Mouse (Mus musculus): ENCODE results near the gene Agxt2. TPM values are rescaled to one million over a fixed set of nuclear protein-coding genes. Genes with fewer than 3 reads are reported as not detected.

Agxt2 gene
- polyA plus RNA-seq, 1 experiment from 2014 or later: not detected

DNA sequence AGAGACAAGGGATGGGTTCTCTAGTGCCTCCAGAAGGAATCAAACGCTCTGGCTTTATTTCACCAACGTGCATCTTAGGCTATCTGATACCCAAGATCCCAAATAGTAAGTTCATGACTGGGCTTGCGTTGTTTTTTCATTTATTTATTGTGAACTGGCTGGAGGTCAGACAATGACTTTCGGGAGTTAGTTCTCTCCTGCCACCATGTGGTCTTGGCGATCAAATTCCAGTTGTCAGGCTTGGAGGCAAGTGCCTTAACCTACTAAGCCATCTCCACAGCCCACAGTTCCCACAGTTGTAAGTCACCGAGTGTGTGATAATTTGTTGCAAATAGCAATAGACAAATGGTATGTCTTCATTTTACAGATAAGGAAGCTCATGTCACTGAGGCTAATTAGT is 81.6 kb downstream of the Agxt2 start:
- no peaks in the 10 kb centered on the region; the same call in 1 of the 2 replicates for H3K36me3 ChIP-seq (ENCODE audit: control insufficient read depth, insufficient read depth, low read length)
- H3K9me3 ChIP-seq (ENCODE audit: control insufficient read depth, low read length): no peaks in the 10 kb centered on the region
- no peak overlapping the region for H3K9ac ChIP-seq (ENCODE audit: low read length)
- no peak overlapping the region for H3K27ac ChIP-seq (replicated peaks)
- ATAC-seq (ENCODE audit: low FRiP score, low TSS enrichment) (no peak), DNase-seq (ENCODE audit: low spot score) (no peak)
- no peak overlapping the region for H3K4me3 ChIP-seq (ENCODE audit: low read depth, low read length)
- no peaks in the 10 kb centered on the region for H3K4me1 ChIP-seq (replicated peaks; ENCODE audit: control insufficient read depth, insufficient read depth)
- no peak overlapping the region for H3K4me2 ChIP-seq (replicated peaks; ENCODE audit: low read depth)
- H3K27me3 ChIP-seq (ENCODE audit: control insufficient read depth, insufficient read depth, low read length): no peaks in the 10 kb centered on the region
- TF ChIP-seq CTCF (IDR thresholded peaks at IDR 0.05; ENCODE audit: low read depth) (peak; percentile 47), EP300 (optimal IDR thresholded peaks at IDR 0.05) (no peak)
- 74% methylated on average over 6 of the region's 6 CpGs for WGBS

DNA sequence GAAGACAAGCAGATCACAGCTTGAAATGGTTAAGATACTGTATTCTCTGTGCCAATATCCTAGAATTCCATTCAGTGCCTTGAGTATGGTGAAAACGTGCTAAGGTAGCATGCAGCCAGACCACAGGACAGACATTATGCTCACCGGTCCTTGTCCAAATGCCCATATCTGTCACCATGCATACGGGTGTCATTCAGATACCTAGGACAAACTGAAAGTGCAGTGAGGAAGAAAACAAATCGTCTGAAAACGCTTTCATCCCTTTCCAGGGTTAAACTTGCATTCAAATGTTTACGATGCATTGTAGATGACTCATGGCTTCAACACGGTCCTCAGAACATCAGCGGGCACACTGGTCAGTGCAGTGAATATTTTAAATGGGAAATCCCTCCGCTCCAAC is 83.2 kb downstream of the Agxt2 start:
- Histone ChIP-seq H3K9ac (ENCODE audit: low read length) (no peak overlapping the region), H3K36me3 (ENCODE audit: control insufficient read depth, insufficient read depth, low read length) (peaks cover 2% of the 10 kb centered on the region; the same call in 1 of the 2 replicates), H3K9me3 (ENCODE audit: control insufficient read depth, low read length) (no peaks in the 10 kb centered on the region), H3K4me1 (replicated peaks; ENCODE audit: control insufficient read depth, insufficient read depth) (no peaks in the 10 kb centered on the region), H3K4me3 (ENCODE audit: low read depth, low read length) (no peak overlapping the region), H3K4me2 (replicated peaks; ENCODE audit: low read depth) (no peak overlapping the region), H3K27me3 (ENCODE audit: control insufficient read depth, insufficient read depth, low read length) (no peaks in the 10 kb centered on the region), H3K27ac (replicated peaks) (no peak overlapping the region)
- TF ChIP-seq CTCF (IDR thresholded peaks at IDR 0.05; ENCODE audit: low read depth): no peak
- TF ChIP-seq EP300 (optimal IDR thresholded peaks at IDR 0.05): no peak
- no peak for DNase-seq (ENCODE audit: low spot score)
- ATAC-seq (ENCODE audit: low FRiP score, low TSS enrichment): no peak
- WGBS: 80% methylated on average over 9 of the region's 9 CpGs

DNA sequence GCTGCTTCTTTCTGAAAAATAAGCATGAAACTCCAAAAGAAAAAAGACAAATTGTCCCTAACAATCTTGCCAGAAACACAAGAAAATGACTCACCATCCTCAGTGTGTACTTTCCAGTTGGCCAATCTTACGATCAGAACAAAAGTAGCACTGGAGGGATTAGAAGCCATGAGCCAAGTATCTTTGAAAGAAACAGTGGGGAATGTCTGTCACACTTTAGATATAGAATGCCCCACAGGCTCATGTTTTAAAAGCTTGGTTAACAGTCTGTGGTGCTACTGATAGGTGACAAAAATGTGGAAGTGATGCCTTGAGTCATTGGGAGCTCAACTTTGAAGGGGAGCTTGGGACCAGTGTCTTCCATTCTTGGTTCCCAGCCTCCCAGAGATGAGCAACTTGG is 83.9 kb downstream of the Agxt2 start:
- DNase-seq (ENCODE audit: low spot score) (no peak), ATAC-seq (ENCODE audit: low FRiP score, low TSS enrichment) (no peak)
- Histone ChIP-seq H3K4me3 (ENCODE audit: low read depth, low read length) (no peak overlapping the region), H3K27ac (replicated peaks) (no peak overlapping the region), H3K9ac (ENCODE audit: low read length) (no peak overlapping the region), H3K9me3 (ENCODE audit: control insufficient read depth, low read length) (no peaks in the 10 kb centered on the region), H3K4me2 (replicated peaks; ENCODE audit: low read depth) (no peak overlapping the region), H3K27me3 (ENCODE audit: control insufficient read depth, insufficient read depth, low read length) (no peaks in the 10 kb centered on the region), H3K4me1 (replicated peaks; ENCODE audit: control insufficient read depth, insufficient read depth) (no peaks in the 10 kb centered on the region), H3K36me3 (ENCODE audit: control insufficient read depth, insufficient read depth, low read length) (peaks cover 2% of the 10 kb centered on the region; the same call in 1 of the 2 replicates)
- 30% methylated on average over 1 of the region's 1 CpGs for WGBS
- no peak for TF ChIP-seq EP300 (optimal IDR thresholded peaks at IDR 0.05)
- no peak for TF ChIP-seq CTCF (IDR thresholded peaks at IDR 0.05; ENCODE audit: low read depth)

DNA sequence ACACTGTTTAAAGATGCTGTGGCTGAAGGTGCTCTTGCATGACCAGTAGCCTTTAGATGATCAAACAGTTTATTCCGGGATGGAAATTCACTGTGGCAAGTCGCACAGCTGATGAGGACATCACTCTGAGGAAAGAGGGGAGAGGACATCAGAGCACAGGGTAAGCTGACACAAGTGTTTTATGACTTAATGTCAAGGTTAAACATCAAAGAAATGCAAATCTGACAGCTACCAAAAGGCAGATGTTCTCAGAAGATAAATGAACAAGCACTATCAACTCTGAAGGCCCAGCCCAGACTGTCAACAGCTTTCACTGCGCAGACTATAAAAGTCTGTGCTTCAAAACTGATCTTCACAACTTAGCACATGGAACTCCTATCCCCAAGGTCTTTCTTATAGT is 88.8 kb downstream of the Agxt2 start:
- Histone ChIP-seq H3K4me3 (ENCODE audit: low read depth, low read length) (no peak overlapping the region), H3K27me3 (ENCODE audit: control insufficient read depth, insufficient read depth, low read length) (no peaks in the 10 kb centered on the region), H3K27ac (replicated peaks) (no peak overlapping the region), H3K9ac (ENCODE audit: low read length) (no peak overlapping the region), H3K4me2 (replicated peaks; ENCODE audit: low read depth) (no peak overlapping the region), H3K4me1 (replicated peaks; ENCODE audit: control insufficient read depth, insufficient read depth) (no peaks in the 10 kb centered on the region), H3K9me3 (ENCODE audit: control insufficient read depth, low read length) (no peaks in the 10 kb centered on the region), H3K36me3 (ENCODE audit: control insufficient read depth, insufficient read depth, low read length) (peaks cover 12% of the 10 kb centered on the region; the same call in 1 of the 2 replicates)
- WGBS: 89% methylated on average over 3 of the region's 3 CpGs
- no peak for ATAC-seq (ENCODE audit: low FRiP score, low TSS enrichment)
- DNase-seq (ENCODE audit: low spot score): no peak
- TF ChIP-seq CTCF (IDR thresholded peaks at IDR 0.05; ENCODE audit: low read depth) (no peak), EP300 (optimal IDR thresholded peaks at IDR 0.05) (no peak)

Other genes with a start within 250 kb of the Agxt2 start
- gene Prlr, start 181.3 kb upstream of the Agxt2 start, polyA plus RNA-seq (2015; fragmentation: Nextera tagmentation; extraction: Ambion mirVana): 2.5 and 3.7 TPM in 2 replicates
- gene Gm21973, start 33.2 kb upstream of the Agxt2 start, polyA plus RNA-seq (2015; fragmentation: Nextera tagmentation; extraction: Ambion mirVana): not detected in 2 replicates
- gene Dnajc21, start 112.0 kb downstream of the Agxt2 start, polyA plus RNA-seq (2015; fragmentation: Nextera tagmentation; extraction: Ambion mirVana): 11.8 and 14.0 TPM in 2 replicates
- 85.2 and 86.1 TPM in 2 replicates for gene Brix1, start 127.4 kb downstream of the Agxt2 start, polyA plus RNA-seq (2015; fragmentation: Nextera tagmentation; extraction: Ambion mirVana)
- gene Rad1, start 127.5 kb downstream of the Agxt2 start, polyA plus RNA-seq (2015; fragmentation: Nextera tagmentation; extraction: Ambion mirVana): 15.1 and 16.0 TPM in 2 replicates
- gene Ttc23l, start 200.1 kb downstream of the Agxt2 start, polyA plus RNA-seq (2015; fragmentation: Nextera tagmentation; extraction: Ambion mirVana): not detected in 2 replicates

Measured in stomach, postnatal 0 days (tissue).